Mouse (Mus musculus): Measurements from ENCODE around the gene 4933400A11Rik.

The 4933400A11Rik gene

DNA sequence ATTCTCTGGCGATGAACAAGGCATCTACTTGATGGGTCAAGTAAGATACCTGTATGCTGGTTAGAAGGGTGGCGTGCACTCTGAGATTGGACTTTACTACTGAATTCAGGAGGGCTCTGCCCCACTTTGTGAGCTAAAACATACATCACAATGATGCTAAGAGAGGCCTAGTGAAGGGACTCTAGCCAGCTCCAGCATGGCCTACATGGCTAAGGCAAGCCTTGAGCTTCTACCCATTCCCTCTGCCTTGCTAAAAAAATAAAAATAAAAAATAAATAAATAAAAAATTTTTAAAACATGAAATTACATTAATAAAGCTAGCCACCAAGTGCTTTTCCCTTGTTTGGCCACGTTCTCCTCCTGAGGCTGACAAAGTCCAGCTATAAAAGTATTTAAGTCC lies at the start of gene 4933400A11Rik:
Gene 4933400A11Rik, minus strand, starts transcription at position 101 of the 400 bp plus-strand sequence.
- DNase-seq (ENCODE audit: low spot score in 2 of 2) = no peak

DNA sequence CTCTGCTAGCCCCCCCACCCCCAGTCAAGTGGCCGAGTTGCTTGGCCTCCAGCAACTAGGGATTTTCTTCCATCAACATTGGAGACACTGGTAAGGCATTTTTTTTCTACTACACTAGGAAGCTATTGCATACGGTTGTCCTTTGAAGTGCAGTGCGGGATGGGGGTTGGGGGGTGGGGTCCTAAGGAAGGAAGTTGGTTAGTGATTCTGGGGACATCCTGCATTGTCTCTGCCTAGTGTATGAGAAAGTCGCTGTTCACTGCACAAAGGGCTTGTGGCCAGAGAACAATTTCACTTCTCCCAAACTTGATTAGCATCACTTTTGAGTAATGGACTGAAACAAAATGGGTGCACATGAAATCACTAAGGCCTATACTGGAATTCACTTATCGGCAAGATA lies 48.7 kb upstream of the 4933400A11Rik start:
- DNase-seq (ENCODE audit: low spot score in 2 of 2) = peak in 1 of 2 experiments; percentile 6

DNA sequence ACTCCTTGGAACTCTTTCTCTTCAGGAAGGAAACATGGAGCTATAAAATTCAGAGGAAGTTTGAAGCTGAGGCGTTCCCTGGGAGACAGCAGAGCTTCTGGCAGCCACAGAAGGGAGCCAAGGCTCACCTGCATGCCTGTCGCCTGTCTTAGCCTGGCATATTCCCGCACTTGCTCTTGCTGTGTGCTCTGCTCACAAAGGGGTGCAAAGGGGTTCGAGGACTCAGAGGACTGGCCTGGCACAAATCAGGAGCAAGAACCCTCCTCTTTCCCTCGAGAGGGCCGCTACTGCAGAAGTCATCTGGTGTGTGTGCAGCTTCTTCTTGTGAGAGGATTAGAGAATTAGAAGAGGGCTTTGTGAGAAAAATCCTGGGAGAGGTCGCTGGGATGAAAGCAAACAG lies 48.3 kb upstream of the 4933400A11Rik start:
- DNase-seq (ENCODE audit: low spot score in 2 of 2) = no peak

DNA sequence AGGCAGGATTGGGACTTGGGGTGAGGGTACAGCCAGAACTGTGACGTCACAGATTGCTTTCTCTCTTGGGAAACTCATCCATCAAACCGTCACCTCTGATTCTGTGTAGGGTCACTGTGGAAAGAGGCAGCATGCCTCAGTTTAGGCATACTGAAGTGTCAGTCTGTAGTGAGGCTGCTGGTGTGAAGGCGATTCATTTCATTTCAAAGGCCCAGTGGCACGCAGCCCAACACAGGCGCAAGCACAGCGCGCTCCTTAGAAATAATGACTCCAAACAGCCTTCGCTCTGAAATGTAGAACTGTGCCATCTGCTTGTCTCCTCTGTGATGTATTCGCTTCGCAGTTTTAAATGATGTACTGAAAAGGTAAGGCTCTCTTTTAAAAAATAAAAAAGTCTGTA lies 47.5 kb upstream of the 4933400A11Rik start:
- no peak for DNase-seq (ENCODE audit: low spot score in 2 of 2)

DNA sequence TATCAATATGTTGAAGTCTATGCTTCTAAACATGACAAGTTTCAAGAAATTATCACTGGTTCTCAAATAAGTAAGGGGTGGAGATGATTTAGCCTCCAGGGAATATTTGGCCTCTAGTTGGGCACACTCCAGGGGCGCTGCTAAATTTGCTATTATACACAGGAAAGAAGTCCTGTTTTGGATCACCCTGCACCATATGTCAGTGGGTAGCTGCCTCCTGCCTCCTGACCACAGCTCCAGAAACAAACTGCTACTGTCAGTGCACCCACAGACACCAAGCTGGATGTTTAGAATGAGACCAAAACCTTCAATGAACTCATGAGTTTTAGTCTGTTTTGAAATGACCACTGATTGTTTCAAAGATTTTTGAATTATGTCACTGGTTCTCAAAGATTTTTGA lies 34.2 kb upstream of the 4933400A11Rik start:
- no peak for DNase-seq (ENCODE audit: low spot score in 2 of 2)

DNA sequence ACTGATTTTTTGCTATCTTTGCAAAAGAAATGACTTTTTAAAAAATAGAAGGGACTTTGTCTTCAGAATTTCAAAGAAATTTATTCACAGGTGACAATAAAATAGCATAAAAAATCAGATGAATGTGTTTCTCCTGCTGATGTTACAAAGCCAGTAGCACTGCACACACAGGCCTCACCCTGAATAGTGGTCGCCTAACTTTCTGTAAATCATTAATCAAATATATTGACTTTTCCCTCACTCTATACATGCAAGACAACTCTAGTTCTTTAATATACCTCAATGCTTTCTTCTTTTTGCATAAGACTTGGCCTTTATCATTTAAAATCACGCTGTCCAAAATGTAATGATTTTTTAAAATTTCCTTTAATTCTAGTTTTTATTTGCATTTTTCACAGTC lies 32.3 kb upstream of the 4933400A11Rik start:
- DNase-seq (ENCODE audit: low spot score in 2 of 2) = no peak

DNA sequence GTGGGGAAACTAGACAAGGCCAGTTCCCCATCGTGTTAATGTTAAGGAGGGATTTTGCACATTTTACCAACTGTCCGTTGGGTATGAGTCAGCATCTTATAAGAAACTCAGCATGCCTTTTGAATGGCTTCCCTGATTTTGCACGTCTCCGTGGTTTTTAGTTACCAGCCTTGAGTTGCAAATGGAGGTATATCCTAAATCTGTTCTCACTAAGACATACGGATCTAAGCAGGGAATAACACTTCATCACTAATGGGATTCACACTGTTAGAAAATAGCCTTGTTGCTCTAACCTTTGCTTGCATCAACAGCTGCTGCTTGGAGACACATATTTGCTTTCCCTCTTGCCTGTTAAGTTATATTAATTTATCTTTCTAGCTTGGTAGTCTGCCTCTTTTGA lies 31.9 kb upstream of the 4933400A11Rik start:
- DNase-seq (ENCODE audit: low spot score in 2 of 2) = no peak

DNA sequence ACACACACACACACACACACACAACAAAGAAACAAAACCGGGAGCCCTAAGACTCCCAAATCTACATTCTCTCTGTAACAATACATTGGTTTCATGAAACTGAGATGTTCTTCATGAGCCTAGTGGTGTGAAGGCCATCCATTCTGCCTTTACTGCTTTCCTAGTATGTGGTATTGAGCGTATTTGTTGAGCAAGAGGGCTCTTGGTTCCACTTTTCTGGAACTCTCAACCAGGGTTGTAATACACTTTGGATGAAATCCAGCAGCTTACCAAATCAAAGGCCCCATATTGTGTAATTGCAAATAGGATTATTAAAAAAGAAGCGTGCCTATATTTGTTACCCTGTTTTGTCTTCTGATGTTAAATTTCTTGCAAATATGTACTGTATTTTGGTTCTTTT lies 28.3 kb upstream of the 4933400A11Rik start:
- DNase-seq (ENCODE audit: low spot score in 2 of 2) = no peak

DNA sequence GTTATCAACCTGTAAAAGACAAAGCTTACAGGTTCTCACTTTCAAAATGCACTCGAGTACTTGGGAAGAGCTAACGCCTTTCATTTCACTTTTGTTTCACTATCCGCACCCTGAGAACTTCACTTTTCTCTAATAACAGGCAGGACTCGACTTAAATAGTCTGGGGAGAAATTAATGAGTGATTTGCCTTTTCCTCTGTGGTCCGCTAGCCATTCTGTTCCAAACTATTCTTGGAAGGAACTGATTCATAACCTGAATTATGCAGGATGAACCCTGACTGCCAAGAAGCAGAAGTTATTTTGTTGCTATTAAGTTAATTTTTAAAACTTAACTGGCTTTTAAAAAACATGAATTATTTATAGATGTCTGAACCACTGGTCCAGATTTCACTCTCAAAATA lies 26.4 kb upstream of the 4933400A11Rik start:
- no peak for DNase-seq (ENCODE audit: low spot score in 2 of 2)

DNA sequence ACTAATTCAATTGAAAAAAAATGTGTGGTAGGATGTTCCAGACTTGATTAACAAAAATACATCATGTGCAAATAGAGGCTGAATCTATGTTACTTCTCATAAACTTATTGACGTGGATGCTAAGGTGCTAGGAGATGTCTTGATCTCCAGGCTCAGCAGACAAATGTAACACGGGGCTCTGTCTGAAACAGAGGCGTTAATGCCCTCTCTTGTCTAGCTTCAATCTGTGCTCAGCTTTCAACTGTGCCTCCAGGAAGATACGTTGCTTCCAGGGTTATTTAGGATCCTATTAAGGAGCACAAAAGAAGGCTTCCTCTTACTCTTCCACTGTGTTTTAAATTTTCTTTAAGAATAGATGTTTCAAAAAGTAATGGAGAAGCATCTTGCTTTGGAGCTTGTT lies 20.8 kb upstream of the 4933400A11Rik start:
- DNase-seq (ENCODE audit: low spot score in 2 of 2) = no peak

DNA sequence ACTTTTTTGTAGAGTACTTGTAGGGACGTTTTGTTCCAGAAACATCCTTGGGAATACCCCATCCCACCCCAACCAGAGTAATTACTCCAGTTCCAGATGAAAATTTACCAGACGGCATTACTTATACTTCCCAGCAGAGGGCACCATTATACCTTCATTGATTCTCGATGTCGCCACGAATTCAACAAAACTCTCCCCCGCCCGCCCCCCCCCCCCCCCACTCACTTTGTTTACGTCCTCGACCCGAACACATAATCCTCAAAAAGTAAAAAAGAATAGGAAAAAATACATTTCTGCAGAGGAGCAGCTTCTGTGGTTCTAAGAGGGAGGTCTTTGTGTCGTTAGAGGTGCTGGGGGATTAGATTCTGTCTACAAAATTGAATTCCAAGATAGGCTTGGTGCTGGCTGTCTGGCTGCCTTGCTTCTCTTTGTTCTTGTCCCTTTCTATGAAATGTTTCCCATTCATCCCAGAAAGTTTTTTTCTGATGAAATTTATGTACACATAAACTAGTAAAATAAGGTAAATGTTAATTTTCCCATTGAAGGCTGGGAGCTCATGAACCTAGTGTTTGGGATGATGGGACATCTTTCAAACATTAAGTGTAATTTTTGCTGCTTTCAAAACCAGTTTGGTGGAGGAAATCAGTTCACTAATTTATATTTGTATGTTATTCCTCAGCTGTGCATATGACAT lies 19.7 kb upstream of the 4933400A11Rik start:
- peak in 1 of 2 experiments; percentile 17 for DNase-seq (ENCODE audit: low spot score in 2 of 2)

DNA sequence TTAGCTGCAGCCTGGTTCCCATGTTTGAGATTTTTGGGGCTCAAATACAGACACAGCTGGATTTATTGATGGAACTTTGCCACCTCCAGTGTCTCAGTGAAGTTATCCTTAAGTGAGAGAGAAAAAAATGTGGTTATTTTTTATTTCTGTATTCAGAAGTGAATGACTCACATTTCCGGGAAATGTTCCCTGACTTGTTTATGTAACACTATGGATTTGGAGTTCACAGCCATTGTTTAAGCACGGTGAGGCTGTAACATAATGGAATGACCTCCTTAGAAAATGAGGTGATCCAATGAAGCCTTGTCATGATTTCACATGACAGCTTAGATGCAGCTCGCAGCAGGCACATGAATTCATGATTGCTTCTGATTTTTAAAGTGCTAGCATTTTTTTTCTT lies 17.7 kb upstream of the 4933400A11Rik start:
- no peak for DNase-seq (ENCODE audit: low spot score in 2 of 2)

DNA sequence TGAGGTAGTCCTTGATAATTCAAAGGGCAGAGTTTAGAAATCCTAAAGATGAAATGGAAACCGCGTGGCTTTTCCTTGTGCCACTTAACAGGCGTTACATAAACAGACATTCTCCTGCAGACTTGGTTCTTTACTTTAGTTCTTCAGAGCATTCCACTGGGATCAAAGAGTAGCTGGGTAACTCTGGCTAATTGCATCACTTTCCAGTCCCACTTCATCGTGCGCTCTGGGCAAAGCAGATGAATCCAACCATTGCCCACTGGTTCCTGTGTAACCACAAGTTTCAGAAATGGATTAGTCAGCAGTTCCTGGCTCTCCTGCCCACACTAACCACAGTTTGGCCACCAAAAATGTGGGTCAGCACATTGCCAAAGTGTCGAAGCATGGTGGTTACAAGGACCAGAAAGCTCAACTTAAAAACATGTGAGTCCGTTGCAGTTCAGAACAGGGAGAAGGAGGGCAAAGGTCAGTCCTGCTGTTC lies 15.4 kb upstream of the 4933400A11Rik start:
- no peak for DNase-seq (ENCODE audit: low spot score in 2 of 2)

DNA sequence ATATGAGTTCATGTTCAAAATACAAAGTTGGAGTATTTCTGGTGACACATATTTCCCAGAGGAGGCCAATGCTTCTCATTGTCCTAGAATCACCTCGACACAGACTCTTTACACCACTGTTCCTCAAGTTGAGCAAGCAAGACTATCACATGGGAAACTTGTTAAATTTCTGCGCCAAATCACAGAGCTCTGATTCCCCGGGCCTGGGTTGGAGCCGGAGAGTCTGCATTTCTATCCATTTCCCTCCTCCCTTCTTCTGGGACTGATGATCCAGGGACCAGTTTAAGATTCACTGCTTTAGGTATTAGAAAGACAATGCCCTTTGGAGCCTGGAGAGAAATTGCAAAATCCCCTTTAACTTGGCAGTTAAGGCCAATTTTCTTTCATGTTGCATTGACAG lies 15.0 kb upstream of the 4933400A11Rik start:
- no peak for DNase-seq (ENCODE audit: low spot score in 2 of 2)

DNA sequence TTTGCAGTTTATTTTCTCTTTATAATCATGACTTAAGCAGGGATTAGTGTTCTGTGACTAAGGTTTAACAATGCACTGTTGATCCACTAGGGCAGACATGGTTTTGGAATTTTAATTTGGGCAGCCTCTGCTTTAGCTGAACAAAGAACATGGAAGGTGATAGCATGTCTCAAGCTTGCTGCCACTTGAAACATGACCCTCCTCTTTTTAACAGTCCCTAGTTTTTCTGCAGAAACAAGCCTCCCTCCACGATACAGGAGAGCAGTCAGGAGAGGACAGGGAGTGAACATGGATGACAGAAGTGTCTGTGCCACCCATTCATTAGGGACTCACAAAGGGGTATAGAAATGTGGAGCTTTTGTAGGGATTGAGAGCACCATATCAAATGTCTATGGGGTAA lies 13.4 kb upstream of the 4933400A11Rik start:
- DNase-seq (ENCODE audit: low spot score in 2 of 2) = no peak

DNA sequence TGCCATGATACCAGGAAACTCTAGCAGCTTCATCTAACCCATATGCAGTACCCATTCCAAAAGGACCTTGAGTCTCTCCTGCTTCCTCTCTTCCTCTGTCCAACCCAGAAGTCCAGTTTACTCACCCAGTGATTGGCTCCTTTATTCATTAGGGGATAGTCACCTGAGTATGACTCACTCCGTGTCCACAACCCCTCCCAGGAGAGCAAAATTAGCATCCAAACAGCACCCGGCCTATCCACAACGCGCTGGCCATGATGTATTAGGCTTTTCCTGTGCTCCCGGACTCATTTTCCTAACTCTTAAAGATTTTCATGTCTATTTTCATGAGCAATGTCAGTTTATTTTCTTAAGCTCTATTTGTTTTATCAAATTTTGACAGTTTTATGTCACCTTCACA lies 10.3 kb upstream of the 4933400A11Rik start:
- DNase-seq (ENCODE audit: low spot score in 2 of 2) = no peak

DNA sequence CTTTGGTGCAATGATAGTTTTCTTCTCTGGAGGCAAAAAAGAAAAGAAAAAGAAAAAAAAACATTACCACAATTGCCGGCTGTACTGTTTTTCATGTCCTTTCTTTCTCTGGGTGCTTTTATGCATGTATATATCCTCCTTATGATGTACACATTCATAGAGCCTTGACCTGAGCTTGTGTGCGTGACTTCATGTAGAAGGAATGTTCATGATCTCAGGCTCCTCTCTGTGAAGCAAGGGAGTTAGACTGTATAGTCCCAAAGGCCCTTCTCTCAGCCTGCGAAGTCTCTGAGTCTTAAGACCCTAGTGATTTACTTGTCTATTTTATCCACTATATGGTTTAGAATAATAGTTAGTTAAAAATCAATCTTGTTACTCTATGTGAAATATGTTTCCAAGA lies 21.4 kb downstream of the 4933400A11Rik start:
- DNase-seq (ENCODE audit: low spot score in 2 of 2) = no peak

DNA sequence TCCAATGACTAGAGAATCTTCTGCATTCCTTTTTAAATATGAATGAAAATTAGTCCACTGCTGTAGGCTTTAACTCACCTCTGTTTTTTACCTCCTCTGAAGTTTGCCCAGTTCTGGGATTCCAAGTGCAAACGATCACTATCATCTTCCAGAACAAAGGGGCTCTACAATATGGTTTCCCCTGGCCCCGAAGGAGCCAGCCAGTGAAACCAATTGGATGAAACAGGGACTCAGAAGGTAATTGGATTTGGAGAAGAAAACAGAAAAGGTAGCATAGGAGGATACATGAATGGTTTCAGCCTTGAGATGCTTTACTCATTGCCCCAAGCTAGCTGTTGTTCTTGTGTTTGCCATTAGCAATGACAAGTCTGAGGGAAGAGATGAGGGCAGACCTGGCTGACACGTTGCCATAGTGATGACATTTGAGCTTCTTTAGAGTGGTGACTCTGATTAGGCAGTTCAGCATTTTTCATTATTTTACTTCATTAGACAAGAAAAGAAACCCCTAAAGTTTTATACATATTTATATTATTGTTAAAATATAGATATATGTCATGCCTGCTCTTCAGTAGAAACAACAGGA lies 44.0 kb downstream of the 4933400A11Rik start:
- no peak for DNase-seq (ENCODE audit: low spot score in 2 of 2)
